Mouse (Mus musculus): ENCODE measurements around the gene Jaml. TPM values are rescaled to one million over a fixed set of nuclear protein-coding genes. Genes with fewer than 3 reads are reported as not detected.
A peak's percentile ranks its signal among the peaks of the same experiment; 100 is the strongest.

The Jaml gene
- polyA plus RNA-seq, 1 experiment: 0.52 TPM

- H3K27ac ChIP-seq (ENCODE audit: insufficient read depth, low read length): peak overlapping the region; percentile 7; the same call in 1 of the 2 replicates
- H3K4me3 ChIP-seq (ENCODE audit: insufficient read depth, low read length): peak overlapping the region; percentile 99
- peaks cover 14% of the 10 kb centered on the region for H3K4me1 ChIP-seq (ENCODE audit: control insufficient read depth, insufficient read depth, low read length)
- no peak for TF ChIP-seq CTCF (IDR thresholded peaks at IDR 0.05; ENCODE audit: extremely low read depth, insufficient read depth, low read length)
- TF ChIP-seq POLR2A (IDR thresholded peaks at IDR 0.05; ENCODE audit: extremely low read depth, insufficient read depth, low read length): peak; percentile 27; the same call in 1 of the 2 replicates
Observed at GRCm38 (mm10) chr9:45118552-45118951, 39.6 kb downstream of the Jaml start.

- TF ChIP-seq CTCF (IDR thresholded peaks at IDR 0.05; ENCODE audit: extremely low read depth, insufficient read depth, low read length) (no peak), POLR2A (IDR thresholded peaks at IDR 0.05; ENCODE audit: extremely low read depth, insufficient read depth, low read length) (no peak)
- peaks cover 14% of the 10 kb centered on the region for H3K4me1 ChIP-seq (ENCODE audit: control insufficient read depth, insufficient read depth, low read length)
- no peak overlapping the region for H3K27ac ChIP-seq (ENCODE audit: insufficient read depth, low read length)
- H3K4me3 ChIP-seq (ENCODE audit: insufficient read depth, low read length): peak overlapping the region; percentile 99; the same call in 1 of the 2 replicates
Observed at GRCm38 (mm10) chr9:45119316-45119953, 40.5 kb downstream of the Jaml start.

GRCm38 (mm10) chr9:45119954-45120530 is 41.1 kb downstream of the Jaml start:
- H3K27ac ChIP-seq (ENCODE audit: insufficient read depth, low read length): 0 out of 2 replicates have a peak overlapping the region, but pooled peaks have one; percentile 15
- peak overlapping the region; percentile 23 for H3K4me3 ChIP-seq (ENCODE audit: insufficient read depth, low read length)
- TF ChIP-seq CTCF (IDR thresholded peaks at IDR 0.05; ENCODE audit: extremely low read depth, insufficient read depth, low read length) (no peak), POLR2A (IDR thresholded peaks at IDR 0.05; ENCODE audit: extremely low read depth, insufficient read depth, low read length) (no peak)
- peaks cover 14% of the 10 kb centered on the region for H3K4me1 ChIP-seq (ENCODE audit: control insufficient read depth, insufficient read depth, low read length)

- Histone ChIP-seq H3K4me1 (ENCODE audit: control insufficient read depth, insufficient read depth, low read length) (peaks cover 14% of the 10 kb centered on the region), H3K27ac (ENCODE audit: insufficient read depth, low read length) (peak overlapping the region; percentile 15), H3K4me3 (ENCODE audit: insufficient read depth, low read length) (peak overlapping the region; percentile 23; the same call in 1 of the 2 replicates)
- TF ChIP-seq POLR2A (IDR thresholded peaks at IDR 0.05; ENCODE audit: extremely low read depth, insufficient read depth, low read length) (no peak), CTCF (IDR thresholded peaks at IDR 0.05; ENCODE audit: extremely low read depth, insufficient read depth, low read length) (no peak)
Observed at GRCm38 (mm10) chr9:45120567-45120966, 41.6 kb downstream of the Jaml start.

- H3K27ac ChIP-seq (ENCODE audit: insufficient read depth, low read length): peak overlapping the region; percentile 15; the same call in 1 of the 2 replicates
- H3K4me1 ChIP-seq (ENCODE audit: control insufficient read depth, insufficient read depth, low read length): peaks cover 14% of the 10 kb centered on the region
- peak; percentile 58 for TF ChIP-seq POLR2A (IDR thresholded peaks at IDR 0.05; ENCODE audit: extremely low read depth, insufficient read depth, low read length)
- no peak for TF ChIP-seq CTCF (IDR thresholded peaks at IDR 0.05; ENCODE audit: extremely low read depth, insufficient read depth, low read length)
- H3K4me3 ChIP-seq (ENCODE audit: insufficient read depth, low read length): peak overlapping the region; percentile 23; the same call in 1 of the 2 replicates
Observed at GRCm38 (mm10) chr9:45121001-45121400, 42.0 kb downstream of the Jaml start.

GRCm38 (mm10) chr9:45121769-45122168 is 42.8 kb downstream of the Jaml start:
- TF ChIP-seq CTCF (IDR thresholded peaks at IDR 0.05; ENCODE audit: extremely low read depth, insufficient read depth, low read length) (peak; percentile 92), POLR2A (IDR thresholded peaks at IDR 0.05; ENCODE audit: extremely low read depth, insufficient read depth, low read length) (peak; percentile 3; the same call in 1 of the 2 replicates)
- peak overlapping the region; percentile 22 for H3K4me3 ChIP-seq (ENCODE audit: insufficient read depth, low read length)
- no peak overlapping the region for H3K27ac ChIP-seq (ENCODE audit: insufficient read depth, low read length)
- peaks cover 14% of the 10 kb centered on the region for H3K4me1 ChIP-seq (ENCODE audit: control insufficient read depth, insufficient read depth, low read length)

GRCm38 (mm10) chr9:45122209-45122761 is 43.3 kb downstream of the Jaml start:
- TF ChIP-seq POLR2A (IDR thresholded peaks at IDR 0.05; ENCODE audit: extremely low read depth, insufficient read depth, low read length) (no peak), CTCF (IDR thresholded peaks at IDR 0.05; ENCODE audit: extremely low read depth, insufficient read depth, low read length) (no peak)
- H3K4me3 ChIP-seq (ENCODE audit: insufficient read depth, low read length): peak overlapping the region; percentile 22
- H3K27ac ChIP-seq (ENCODE audit: insufficient read depth, low read length): no peak overlapping the region
- H3K4me1 ChIP-seq (ENCODE audit: control insufficient read depth, insufficient read depth, low read length): peaks cover 14% of the 10 kb centered on the region

- TF ChIP-seq CTCF (IDR thresholded peaks at IDR 0.05; ENCODE audit: extremely low read depth, insufficient read depth, low read length) (no peak), POLR2A (IDR thresholded peaks at IDR 0.05; ENCODE audit: extremely low read depth, insufficient read depth, low read length) (no peak)
- Histone ChIP-seq H3K4me3 (ENCODE audit: insufficient read depth, low read length) (no peak overlapping the region), H3K27ac (ENCODE audit: insufficient read depth, low read length) (no peak overlapping the region), H3K4me1 (ENCODE audit: control insufficient read depth, insufficient read depth, low read length) (peaks cover 8% of the 10 kb centered on the region)
Observed at GRCm38 (mm10) chr9:45125211-45125610, 46.2 kb downstream of the Jaml start.

- peaks cover 2% of the 10 kb centered on the region; the same call in 1 of the 2 replicates for H3K4me1 ChIP-seq (ENCODE audit: control insufficient read depth, insufficient read depth, low read length)
- H3K27ac ChIP-seq (ENCODE audit: insufficient read depth, low read length): no peak overlapping the region
- TF ChIP-seq CTCF (IDR thresholded peaks at IDR 0.05; ENCODE audit: extremely low read depth, insufficient read depth, low read length) (no peak), POLR2A (IDR thresholded peaks at IDR 0.05; ENCODE audit: extremely low read depth, insufficient read depth, low read length) (no peak)
- no peak overlapping the region for H3K4me3 ChIP-seq (ENCODE audit: insufficient read depth, low read length)
Observed at GRCm38 (mm10) chr9:45126941-45127340, 48.0 kb downstream of the Jaml start.

Data from cortical plate, adult 2 months (tissue).